Mouse (Mus musculus) cerebellum, adult 11-12 months (tissue): ENCODE measurements at regions not wholly inside any gene's neighbourhood (a gene's known extent, or its start where the extent isn't known, plus 50 kb on each side); places are given as distances from the start of the nearest gene placed in this dataset.

ENCODE experiments used
- DNase-seq: peaks from one replicate; pipeline ENCODE4 v3.0.0; 2022

- DNase-seq, result no peak
Measured at GRCm38 (mm10) chr16:24254590-24254989, 138.7 kb upstream of the Lpp start.

DNA sequence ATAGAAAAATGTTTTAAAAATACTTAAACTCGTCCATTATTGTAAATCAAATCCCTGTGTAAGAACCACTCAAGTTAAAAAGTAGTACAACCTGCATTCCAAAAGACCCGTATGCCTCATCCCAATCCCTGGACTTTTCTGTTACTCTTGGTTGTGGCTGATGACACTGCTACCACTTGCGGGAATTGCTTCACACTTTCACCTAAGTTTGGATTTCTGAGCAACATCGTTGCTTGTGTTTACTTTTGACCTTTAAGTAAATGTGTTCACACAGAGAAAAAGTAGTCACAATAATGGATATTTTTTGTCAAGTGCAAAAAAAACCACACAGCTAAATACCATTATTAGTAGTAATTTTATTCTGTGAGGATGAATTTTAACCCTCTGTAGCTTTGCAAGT, 139.2 kb upstream of the Lpp start:
- no peak for DNase-seq

DNA sequence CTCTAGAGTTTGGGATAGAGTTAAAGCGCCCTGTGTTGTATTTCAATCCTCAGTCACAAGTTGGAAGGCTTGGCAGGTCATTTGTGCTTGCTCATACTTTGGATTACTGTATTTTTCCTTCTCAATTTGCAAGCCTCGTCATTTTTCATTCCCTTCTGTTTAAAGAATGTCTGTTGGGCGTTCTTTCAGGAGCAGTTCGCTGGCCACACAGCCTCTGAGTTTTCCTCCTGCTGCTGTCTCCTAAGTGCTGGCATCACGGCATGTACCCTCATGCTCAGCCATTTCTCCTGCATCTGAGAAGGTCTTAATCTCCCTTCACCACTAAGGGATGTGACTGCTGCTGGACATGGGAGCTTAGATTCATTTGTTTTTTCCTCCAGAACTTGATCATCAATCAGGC, 146.0 kb upstream of the Lpp start:
- no peak for DNase-seq

DNA sequence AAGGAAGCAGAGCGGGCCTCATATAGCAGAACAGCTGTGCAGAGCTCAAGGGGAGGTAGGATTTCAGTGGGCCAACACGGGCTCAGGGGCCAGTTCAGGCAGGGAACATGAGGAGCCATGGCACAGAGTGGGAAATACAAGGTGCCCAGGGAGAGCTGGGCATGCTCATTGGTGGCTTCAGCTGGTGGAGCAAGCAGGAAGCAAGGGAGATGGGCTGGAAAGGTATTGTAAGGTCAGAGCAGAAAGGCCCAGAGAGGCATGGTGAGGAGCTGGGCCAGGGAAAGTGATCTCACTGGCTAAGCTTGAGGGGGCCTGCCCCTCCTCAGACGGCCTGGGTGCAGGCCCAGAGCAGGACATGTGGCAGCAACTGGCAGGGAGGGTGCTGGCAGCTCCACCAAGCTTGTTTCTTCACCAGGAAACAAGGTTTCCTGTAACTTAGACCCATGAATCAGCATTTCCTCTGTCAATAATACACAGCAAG, 155.2 kb upstream of the Lpp start:
- DNase-seq, result no peak

DNA sequence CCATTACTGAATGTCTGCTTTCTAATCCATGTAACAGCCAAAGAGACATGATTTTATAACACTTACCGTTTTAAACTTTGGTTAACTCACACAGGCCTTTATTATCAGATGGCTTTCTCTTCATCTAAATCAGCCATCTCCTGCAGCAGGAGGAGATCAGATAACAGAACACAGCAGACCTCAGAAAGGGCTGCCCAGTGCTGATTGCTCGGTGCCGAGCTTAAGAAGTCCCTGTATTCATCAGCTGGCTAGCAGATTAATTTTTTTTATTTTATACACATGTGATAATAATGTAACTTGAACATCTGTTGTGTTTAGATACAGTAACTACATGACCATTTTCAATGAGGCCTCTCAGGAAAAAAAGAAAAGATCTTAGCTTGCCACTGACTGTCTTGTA, 155.9 kb upstream of the Lpp start:
- no peak for DNase-seq

- no peak for DNase-seq
Measured at GRCm38 (mm10) chr16:24237013-24237412, 156.3 kb upstream of the Lpp start.

GRCm38 (mm10) chr16:24236511-24236910, 156.8 kb upstream of the Lpp start:
- DNase-seq, result no peak

DNA sequence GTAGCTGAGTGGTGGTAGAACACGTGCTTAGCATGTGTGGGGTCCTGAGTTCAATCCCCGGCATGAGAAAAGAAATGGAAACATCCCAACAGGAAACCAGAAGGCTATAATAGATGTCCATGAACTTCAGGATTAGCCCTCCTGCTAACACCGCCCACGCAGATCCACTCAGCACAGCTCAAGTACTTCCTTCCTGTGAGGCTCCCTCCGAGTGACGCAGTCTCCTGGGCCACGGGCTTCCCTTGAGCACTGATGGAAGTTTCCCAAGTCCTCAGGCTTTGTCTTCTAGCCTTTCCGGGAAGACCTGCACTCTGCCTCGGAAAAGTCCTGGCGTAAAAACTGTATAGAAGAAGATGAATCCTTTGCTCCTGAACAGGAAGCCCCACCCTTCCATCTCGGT, 158.5 kb upstream of the Lpp start:
- no peak for DNase-seq

DNA sequence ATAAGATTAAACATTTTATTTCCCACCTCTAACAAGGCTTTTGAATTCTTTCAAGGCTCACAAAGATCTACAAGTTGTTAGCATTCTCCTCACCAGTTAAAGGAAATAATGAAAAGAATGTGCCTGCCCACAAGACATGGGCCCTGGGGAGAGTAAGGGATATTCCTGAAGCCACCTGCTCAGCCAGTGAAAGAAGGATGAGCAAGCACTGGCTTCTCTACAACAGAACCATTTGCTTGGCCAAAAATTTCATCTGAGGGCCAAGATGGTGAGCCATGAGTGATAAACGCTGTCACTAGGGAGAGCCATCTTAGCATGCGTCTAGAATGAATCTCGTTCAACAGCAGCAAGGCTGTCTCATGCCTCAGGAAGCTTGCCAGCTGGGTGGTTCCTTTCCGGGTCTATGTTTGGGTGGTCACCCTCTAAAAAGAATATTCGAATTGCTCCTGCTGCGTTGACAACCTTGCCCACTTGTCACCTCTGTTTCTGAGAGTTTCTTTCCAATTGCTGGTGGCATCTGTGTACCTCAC, 161.2 kb upstream of the Lpp start:
- peak; percentile 24 for DNase-seq

DNA sequence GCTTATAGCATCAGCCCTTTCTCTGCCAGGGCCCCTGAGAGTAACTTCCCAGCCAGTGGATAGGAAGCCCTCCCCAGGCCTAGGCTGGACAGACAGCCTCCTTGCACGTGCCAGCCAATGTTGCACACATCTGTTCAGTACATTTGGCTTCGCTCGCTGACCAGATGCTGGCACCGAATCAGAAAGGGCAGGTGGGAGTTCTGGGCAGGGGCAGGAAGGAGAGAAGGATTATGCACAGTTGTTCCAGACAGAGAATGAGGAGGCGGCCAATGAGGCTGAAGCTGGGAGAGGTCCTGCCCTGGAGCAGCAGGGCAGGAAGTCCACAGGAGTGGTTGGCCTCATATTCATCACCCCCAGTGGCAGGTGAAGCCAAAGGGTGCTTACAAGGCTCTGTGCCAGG, 161.8 kb upstream of the Lpp start:
- no peak for DNase-seq

GRCm38 (mm10) chr16:24229002-24229607, 164.2 kb upstream of the Lpp start:
- no peak for DNase-seq

DNA sequence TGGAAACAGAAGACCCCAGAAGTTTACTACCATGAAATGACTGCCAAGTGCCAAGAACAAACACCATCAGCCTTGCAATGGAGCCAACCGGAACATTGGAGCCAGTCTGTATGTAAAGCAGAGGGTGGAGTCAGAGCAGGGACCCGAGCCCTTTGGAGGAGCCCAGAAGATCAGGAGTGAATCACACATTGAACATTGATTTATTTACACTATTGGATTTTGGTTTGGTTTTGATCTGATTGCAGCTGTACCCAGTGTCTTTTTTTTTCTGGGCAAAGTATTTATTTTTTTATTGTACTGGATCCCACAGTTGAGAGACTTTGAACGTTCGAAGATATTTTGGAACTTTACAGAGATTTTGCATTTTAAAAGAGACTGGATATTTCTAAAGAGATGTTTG, 167.4 kb upstream of the Lpp start:
- no peak for DNase-seq

DNA sequence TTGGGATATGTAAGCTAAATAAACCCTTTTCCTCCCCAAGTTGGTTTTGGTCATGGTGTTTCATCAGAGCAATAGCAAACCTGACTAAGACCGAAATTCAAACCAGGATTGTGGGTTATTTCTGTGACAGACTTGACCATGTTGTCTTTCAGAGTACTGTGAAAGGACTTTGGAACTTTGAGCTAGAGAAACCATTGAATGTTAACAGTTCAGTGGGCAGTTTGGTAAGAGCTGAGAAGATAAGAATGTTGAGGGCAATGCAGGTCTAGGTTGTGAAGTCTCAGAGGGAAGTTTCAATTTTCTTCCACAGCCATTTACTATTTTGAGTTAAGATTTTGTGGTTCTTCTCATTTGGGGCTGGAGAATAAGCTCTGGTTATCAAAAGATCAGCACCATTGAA, 168.2 kb upstream of the Lpp start:
- DNase-seq, result no peak

- DNase-seq, result no peak
Measured at GRCm38 (mm10) chr16:24223901-24224300, 169.4 kb upstream of the Lpp start.

DNA sequence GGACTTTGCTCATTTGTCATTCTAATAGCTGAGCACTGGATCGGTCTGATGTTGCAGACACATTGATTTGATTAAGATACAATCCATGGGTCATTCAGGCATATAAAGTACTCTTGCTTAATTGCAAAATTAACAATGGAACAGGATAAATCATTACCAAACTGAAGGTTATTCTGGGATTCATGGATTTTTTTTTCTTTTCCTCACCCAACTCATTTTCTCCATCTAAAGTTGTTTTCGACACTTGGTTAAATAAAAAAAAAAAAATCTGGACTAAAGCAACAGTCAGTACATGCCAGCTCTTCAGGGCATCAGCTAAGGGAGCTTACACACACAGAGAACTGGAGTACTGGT, 169.8 kb upstream of the Lpp start:
- DNase-seq, result no peak

DNA sequence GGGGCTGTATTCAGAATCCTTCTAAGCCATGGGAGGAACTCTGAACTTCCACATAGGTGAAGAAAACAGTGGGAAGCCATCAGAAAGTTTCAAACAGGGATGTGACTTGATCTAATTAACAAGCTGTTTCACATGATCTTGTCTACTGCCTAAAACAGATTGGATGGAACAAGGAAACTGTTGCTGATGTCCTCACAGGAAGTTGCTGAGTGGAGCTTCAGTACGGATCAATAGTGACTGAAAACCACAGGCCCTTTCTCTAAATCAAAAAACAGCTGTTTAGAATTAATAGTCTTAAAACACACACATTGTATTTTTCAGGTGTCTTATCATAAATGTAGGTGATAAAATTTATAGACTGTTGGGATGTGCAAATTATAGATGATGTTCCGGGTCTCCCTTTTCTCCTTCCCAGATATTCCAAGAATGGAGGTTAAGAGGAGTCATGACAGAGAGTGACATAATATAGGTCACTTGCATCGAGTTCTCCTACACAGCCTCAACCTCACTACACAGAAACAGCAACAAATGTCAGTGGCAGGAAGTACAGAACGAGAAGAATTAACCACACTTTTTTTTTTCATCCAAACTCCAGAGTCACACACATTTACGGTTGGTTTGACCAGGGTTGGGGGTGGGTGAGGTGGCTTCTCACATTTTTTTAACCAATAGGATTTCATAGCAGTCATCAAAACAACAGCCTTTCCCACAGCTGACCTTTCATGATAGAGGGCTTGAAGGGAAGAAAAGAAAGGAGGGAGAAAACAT, 170.4 kb upstream of the Lpp start:
- DNase-seq, result no peak

DNA sequence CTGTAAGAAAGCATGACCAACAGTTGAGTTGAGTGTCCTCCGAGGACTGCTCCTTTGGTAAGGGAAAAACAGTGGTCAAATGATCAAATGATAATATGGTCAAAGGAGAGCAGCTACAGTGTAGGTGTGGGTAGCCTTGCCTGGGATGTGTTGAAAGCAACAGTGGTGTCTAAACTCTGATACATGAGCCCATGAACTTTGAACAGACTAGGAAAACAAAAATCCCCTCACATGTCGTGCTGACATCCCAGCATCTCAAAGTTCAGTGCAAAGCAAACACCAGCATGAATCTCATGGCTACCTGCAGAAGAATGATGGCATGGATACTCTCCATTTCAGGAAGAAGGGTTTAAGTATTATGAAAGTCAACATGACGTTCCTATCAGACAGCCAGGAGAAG, 171.3 kb upstream of the Lpp start:
- DNase-seq, result no peak

GRCm38 (mm10) chr16:24220613-24221012, 172.7 kb upstream of the Lpp start:
- DNase-seq, result no peak

- no peak for DNase-seq
Measured at GRCm38 (mm10) chr16:24219691-24220090, 173.6 kb upstream of the Lpp start.

GRCm38 (mm10) chr16:24218850-24219185, 174.5 kb upstream of the Lpp start:
- DNase-seq, result no peak

GRCm38 (mm10) chr16:24218162-24218849, 175.0 kb upstream of the Lpp start:
- no peak for DNase-seq

DNA sequence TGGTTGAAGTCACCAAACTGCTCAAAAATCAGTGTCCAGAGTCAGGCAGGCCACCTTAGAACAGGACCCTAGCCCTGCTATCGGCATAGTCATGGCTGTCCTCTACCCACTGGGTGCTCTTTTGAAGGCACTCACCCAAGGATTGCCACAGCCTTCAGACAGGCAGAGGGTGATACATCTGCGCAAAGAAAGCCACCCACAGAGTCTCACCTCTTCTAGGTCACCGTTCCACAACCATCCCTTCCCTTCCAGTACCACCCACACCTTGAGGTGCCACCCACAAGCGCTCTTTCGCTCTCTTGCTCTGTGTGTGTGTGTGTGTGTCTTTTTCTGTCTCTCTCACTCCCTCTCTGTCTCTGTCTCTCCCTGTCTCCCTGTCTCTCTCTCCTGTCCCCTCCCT, 176.5 kb upstream of the Lpp start:
- no peak for DNase-seq

DNA sequence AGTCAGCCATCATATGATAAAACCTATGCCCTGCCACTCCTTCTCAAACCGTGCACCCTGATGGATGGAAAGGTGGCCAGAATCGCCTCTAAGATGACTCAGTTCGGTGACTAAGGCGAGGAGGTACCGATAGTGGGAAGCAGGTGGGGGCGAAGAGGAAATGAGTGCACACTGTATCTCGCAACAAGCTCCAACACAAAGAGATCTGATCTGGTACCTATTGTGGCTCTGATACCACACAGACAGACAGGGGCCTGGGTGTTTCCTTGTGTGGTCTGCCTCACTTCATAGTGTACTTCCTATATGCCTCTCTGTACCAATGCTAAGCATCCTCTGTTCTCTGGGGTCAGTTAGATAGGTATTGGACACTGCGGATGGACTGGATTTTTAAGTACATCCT, 178.0 kb upstream of the Lpp start:
- no peak for DNase-seq

- DNase-seq, result no peak
Measured at GRCm38 (mm10) chr16:24213577-24213976, 179.7 kb upstream of the Lpp start.
